Mouse (Mus musculus): Measurements from ENCODE around the gene Ube3b. TPM values are rescaled to one million over a fixed set of nuclear protein-coding genes. Genes with fewer than 3 reads are reported as not detected.

Gene Ube3b
- polyA plus RNA-seq, 1 experiment from 2014 or later = 42.5 TPM

GRCm38 (mm10) chr5:114428621-114429020, 48.2 kb downstream of the Ube3b start:
- H3K27ac ChIP-seq (ENCODE audit: low read length) = no peak overlapping the region
- H3K9me3 ChIP-seq (replicated peaks; ENCODE audit: control insufficient read depth, low read length) = no peaks in the 10 kb centered on the region
- H3K27me3 ChIP-seq (ENCODE audit: control insufficient read depth, insufficient read depth, low read length) = no peaks in the 10 kb centered on the region
- H3K36me3 ChIP-seq (ENCODE audit: control insufficient read depth, insufficient read depth, low read length) = no peaks in the 10 kb centered on the region
- no peaks in the 10 kb centered on the region for H3K4me1 ChIP-seq (ENCODE audit: control insufficient read depth, insufficient read depth, low read length)
- no peak for ATAC-seq (ENCODE audit: insufficient read depth, low FRiP score)
- no peak overlapping the region for H3K9ac ChIP-seq (ENCODE audit: low read length)
- H3K4me3 ChIP-seq (replicated peaks; ENCODE audit: low read length) = no peak overlapping the region
- H3K4me2 ChIP-seq (ENCODE audit: low read depth, low read length) = no peak overlapping the region
- 54% methylated on average over 18 of the region's 18 CpGs for WGBS

DNA sequence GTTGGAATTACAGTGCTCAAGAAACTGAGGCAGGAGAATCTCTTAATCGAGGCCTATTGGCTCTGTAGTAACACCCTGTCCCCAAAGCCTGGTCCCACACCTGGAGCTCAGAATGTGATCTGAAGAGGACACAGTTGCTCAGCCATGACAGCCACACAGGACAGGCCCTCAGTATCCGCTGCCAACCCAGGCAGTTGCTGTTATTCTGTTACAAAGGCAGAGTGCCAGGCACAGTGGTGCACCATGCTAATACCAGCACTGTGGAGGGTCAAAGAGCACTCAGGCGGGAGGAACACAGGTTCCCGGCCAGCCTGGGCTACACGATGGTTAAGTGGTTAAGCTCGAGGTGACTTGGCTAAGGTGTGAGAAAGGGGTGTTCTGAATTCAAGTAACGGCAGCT, 49.4 kb downstream of the Ube3b start:
- no peak for ATAC-seq (ENCODE audit: insufficient read depth, low FRiP score)
- H3K4me3 ChIP-seq (replicated peaks; ENCODE audit: low read length) = no peak overlapping the region
- H3K9ac ChIP-seq (ENCODE audit: low read length) = no peak overlapping the region
- 0 out of 2 replicates have a peak, but pooled peaks cover under 1% of the 10 kb centered on the region for H3K36me3 ChIP-seq (ENCODE audit: control insufficient read depth, insufficient read depth, low read length)
- 83% methylated on average over 7 of the region's 7 CpGs for WGBS
- no peaks in the 10 kb centered on the region for H3K9me3 ChIP-seq (replicated peaks; ENCODE audit: control insufficient read depth, low read length)
- H3K27ac ChIP-seq (ENCODE audit: low read length) = no peak overlapping the region
- H3K4me1 ChIP-seq (ENCODE audit: control insufficient read depth, insufficient read depth, low read length) = no peaks in the 10 kb centered on the region
- H3K27me3 ChIP-seq (ENCODE audit: control insufficient read depth, insufficient read depth, low read length) = no peaks in the 10 kb centered on the region
- no peak overlapping the region for H3K4me2 ChIP-seq (ENCODE audit: low read depth, low read length)

- no peak overlapping the region for H3K4me2 ChIP-seq (ENCODE audit: low read depth, low read length)
- ATAC-seq (ENCODE audit: insufficient read depth, low FRiP score) = no peak
- peaks cover 8% of the 10 kb centered on the region; the same call in 1 of the 2 replicates for H3K36me3 ChIP-seq (ENCODE audit: control insufficient read depth, insufficient read depth, low read length)
- H3K27ac ChIP-seq (ENCODE audit: low read length) = no peak overlapping the region
- H3K9ac ChIP-seq (ENCODE audit: low read length) = no peak overlapping the region
- 84% methylated on average over 8 of the region's 8 CpGs for WGBS
- no peaks in the 10 kb centered on the region for H3K4me1 ChIP-seq (ENCODE audit: control insufficient read depth, insufficient read depth, low read length)
- H3K27me3 ChIP-seq (ENCODE audit: control insufficient read depth, insufficient read depth, low read length) = no peaks in the 10 kb centered on the region
- H3K9me3 ChIP-seq (replicated peaks; ENCODE audit: control insufficient read depth, low read length) = no peaks in the 10 kb centered on the region
- H3K4me3 ChIP-seq (replicated peaks; ENCODE audit: low read length) = no peak overlapping the region
Measured at GRCm38 (mm10) chr5:114434359-114434758, 54.0 kb downstream of the Ube3b start.

DNA sequence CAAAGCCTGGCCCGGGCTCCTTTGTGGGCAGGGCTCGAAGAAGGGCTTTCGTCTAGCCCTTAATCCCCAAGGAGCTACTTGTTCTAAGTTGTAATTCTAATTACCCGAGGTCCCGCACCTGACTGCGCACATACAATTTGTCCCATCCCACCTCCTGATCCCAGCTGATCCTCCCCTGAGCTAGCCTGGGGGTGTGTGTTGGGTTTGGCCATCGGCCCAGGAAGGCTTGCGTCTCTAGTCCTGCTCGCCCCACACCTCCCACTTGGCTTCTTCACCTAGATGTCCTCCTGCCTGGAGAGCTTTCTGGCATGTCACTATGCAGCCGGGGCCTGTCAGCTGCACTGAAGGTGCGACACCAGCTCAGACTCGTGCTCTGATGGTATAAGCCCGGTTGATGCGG, 55.2 kb downstream of the Ube3b start:
- WGBS = 92% methylated on average over 14 of the region's 14 CpGs
- Histone ChIP-seq H3K27me3 (ENCODE audit: control insufficient read depth, insufficient read depth, low read length) (no peaks in the 10 kb centered on the region), H3K9ac (ENCODE audit: low read length) (no peak overlapping the region), H3K4me1 (ENCODE audit: control insufficient read depth, insufficient read depth, low read length) (no peaks in the 10 kb centered on the region), H3K4me3 (replicated peaks; ENCODE audit: low read length) (no peak overlapping the region), H3K9me3 (replicated peaks; ENCODE audit: control insufficient read depth, low read length) (no peaks in the 10 kb centered on the region), H3K36me3 (ENCODE audit: control insufficient read depth, insufficient read depth, low read length) (peaks cover 8% of the 10 kb centered on the region; the same call in 1 of the 2 replicates), H3K27ac (ENCODE audit: low read length) (no peak overlapping the region), H3K4me2 (ENCODE audit: low read depth, low read length) (no peak overlapping the region)
- no peak for ATAC-seq (ENCODE audit: insufficient read depth, low FRiP score)

GRCm38 (mm10) chr5:114443566-114444367, 63.4 kb downstream of the Ube3b start, which contains the start of the genes Mmab and Mvk:
Gene Mmab, minus strand, starts transcription at chr5:114444060.
Gene Mvk, plus strand, starts transcription at chr5:114444269.
- Histone ChIP-seq H3K9ac (ENCODE audit: low read length) (peak within 1 kb of the TSS; percentile 81), H3K4me3 (replicated peaks; ENCODE audit: low read length) (peak within 1 kb of the TSS; percentile 75), H3K36me3 (ENCODE audit: control insufficient read depth, insufficient read depth, low read length) (peaks cover 3% of the 10 kb centered on the region; the same call in 1 of the 2 replicates), H3K27ac (ENCODE audit: low read length) (peak within 1 kb of the TSS; percentile 69), H3K4me1 (ENCODE audit: control insufficient read depth, insufficient read depth, low read length) (peaks cover 7% of the 10 kb centered on the region), H3K4me2 (ENCODE audit: low read depth, low read length) (peak within 1 kb of the TSS; percentile 68), H3K27me3 (ENCODE audit: control insufficient read depth, insufficient read depth, low read length) (no peaks in the 10 kb centered on the region), H3K9me3 (replicated peaks; ENCODE audit: control insufficient read depth, low read length) (no peaks in the 10 kb centered on the region)
- ATAC-seq (ENCODE audit: insufficient read depth, low FRiP score) = peak; percentile 98
- 2% methylated on average over 43 of the region's 43 CpGs for WGBS

DNA sequence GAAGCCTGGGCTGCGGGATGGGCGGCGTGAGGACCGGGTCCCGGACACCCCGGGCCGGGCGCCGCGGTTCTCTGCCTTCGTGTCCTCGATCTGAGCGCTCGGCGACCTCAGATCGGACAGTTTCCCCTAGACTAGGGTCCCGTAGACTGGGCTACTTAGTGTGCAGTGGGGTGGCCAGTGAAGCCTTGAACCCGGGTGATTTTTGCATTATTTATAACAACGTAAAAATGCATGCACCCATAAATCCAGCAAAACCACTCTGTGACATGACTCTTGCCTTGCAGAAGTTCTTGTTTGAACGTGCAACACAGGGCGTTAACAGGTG, 63.9 kb downstream of the Ube3b start:
- Histone ChIP-seq H3K36me3 (ENCODE audit: control insufficient read depth, insufficient read depth, low read length) (peaks cover 3% of the 10 kb centered on the region; the same call in 1 of the 2 replicates), H3K27ac (ENCODE audit: low read length) (peak overlapping the region; percentile 23; the same call in 1 of the 2 replicates), H3K4me1 (ENCODE audit: control insufficient read depth, insufficient read depth, low read length) (peaks cover 12% of the 10 kb centered on the region), H3K9ac (ENCODE audit: low read length) (peak overlapping the region; percentile 81), H3K9me3 (replicated peaks; ENCODE audit: control insufficient read depth, low read length) (no peaks in the 10 kb centered on the region), H3K27me3 (ENCODE audit: control insufficient read depth, insufficient read depth, low read length) (no peaks in the 10 kb centered on the region), H3K4me3 (replicated peaks; ENCODE audit: low read length) (peak overlapping the region; percentile 75), H3K4me2 (ENCODE audit: low read depth, low read length) (peak overlapping the region; percentile 68)
- WGBS = 1% methylated on average over 21 of the region's 21 CpGs
- no peak for ATAC-seq (ENCODE audit: insufficient read depth, low FRiP score)

- Histone ChIP-seq H3K27ac (ENCODE audit: low read length) (no peak overlapping the region), H3K4me1 (ENCODE audit: control insufficient read depth, insufficient read depth, low read length) (peaks cover 12% of the 10 kb centered on the region), H3K36me3 (ENCODE audit: control insufficient read depth, insufficient read depth, low read length) (peaks cover 17% of the 10 kb centered on the region; the same call in 1 of the 2 replicates), H3K9me3 (replicated peaks; ENCODE audit: control insufficient read depth, low read length) (no peaks in the 10 kb centered on the region), H3K27me3 (ENCODE audit: control insufficient read depth, insufficient read depth, low read length) (no peaks in the 10 kb centered on the region), H3K4me3 (replicated peaks; ENCODE audit: low read length) (no peak overlapping the region), H3K4me2 (ENCODE audit: low read depth, low read length) (no peak overlapping the region), H3K9ac (ENCODE audit: low read length) (no peak overlapping the region)
- 60% methylated on average over 4 of the region's 4 CpGs for WGBS
- peak; percentile 41; the same call in 1 of the 2 replicates for ATAC-seq (ENCODE audit: insufficient read depth, low FRiP score)
Measured at GRCm38 (mm10) chr5:114449011-114449410, 68.6 kb downstream of the Ube3b start.

DNA sequence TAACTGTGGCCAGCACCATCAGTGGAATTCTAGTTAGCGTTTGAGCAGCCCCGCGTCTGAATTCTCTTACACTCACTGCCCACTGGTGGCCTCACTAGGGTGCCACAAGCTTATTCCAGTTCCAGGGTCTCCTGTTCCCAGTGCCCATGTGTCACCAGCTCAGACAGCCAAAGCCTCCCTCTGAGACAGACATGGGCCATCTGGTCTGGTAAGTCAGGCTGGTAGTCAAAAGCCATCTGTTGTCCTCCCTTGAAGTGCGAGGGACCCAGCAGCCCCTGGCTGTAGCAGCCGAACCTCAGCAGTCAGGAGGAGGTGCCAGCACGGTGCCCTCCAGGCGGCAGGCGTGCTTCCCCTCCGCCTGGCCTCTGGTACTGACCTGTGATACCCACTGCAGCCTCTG, 75.9 kb downstream of the Ube3b start:
- no peak for ATAC-seq (ENCODE audit: insufficient read depth, low FRiP score)
- no peaks in the 10 kb centered on the region for H3K27me3 ChIP-seq (ENCODE audit: control insufficient read depth, insufficient read depth, low read length)
- WGBS = 75% methylated on average over 9 of the region's 9 CpGs
- H3K9ac ChIP-seq (ENCODE audit: low read length) = no peak overlapping the region
- peaks cover 10% of the 10 kb centered on the region for H3K4me1 ChIP-seq (ENCODE audit: control insufficient read depth, insufficient read depth, low read length)
- no peak overlapping the region for H3K27ac ChIP-seq (ENCODE audit: low read length)
- H3K36me3 ChIP-seq (ENCODE audit: control insufficient read depth, insufficient read depth, low read length) = 0 out of 2 replicates have a peak, but pooled peaks cover 5% of the 10 kb centered on the region
- no peak overlapping the region for H3K4me3 ChIP-seq (replicated peaks; ENCODE audit: low read length)
- no peaks in the 10 kb centered on the region for H3K9me3 ChIP-seq (replicated peaks; ENCODE audit: control insufficient read depth, low read length)
- H3K4me2 ChIP-seq (ENCODE audit: low read depth, low read length) = no peak overlapping the region

DNA sequence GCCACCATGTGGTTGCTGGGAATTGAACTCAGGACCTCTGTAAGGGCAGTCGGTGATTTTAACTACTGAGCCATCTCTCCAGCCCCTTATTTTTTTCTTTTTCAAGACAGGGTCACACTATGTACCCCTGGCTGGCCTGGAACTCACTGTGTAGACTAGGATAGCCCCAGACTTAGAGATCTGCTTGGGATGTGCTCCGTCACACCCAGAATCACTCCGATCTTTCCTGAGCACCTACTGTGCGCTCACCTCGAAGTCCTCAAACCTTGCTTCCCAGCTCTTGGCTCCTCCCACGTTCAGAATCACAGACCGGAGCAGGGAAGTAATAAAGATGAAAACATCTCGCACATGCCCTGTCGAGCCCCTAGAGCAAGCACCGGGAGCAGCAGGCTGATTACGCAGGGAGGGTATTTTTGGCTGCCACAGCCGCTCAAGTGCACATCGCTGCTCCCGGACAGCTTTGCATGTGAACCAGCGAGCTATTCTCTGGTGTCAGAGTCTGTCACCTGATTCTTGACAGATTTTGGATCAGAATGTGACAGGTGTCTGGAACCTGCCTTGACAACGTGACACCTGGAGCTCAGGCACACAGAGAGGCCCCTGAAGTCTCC, 76.7 kb downstream of the Ube3b start:
- 0 out of 2 replicates have a peak, but pooled peaks cover 2% of the 10 kb centered on the region for H3K36me3 ChIP-seq (ENCODE audit: control insufficient read depth, insufficient read depth, low read length)
- H3K27ac ChIP-seq (ENCODE audit: low read length) = no peak overlapping the region
- H3K9me3 ChIP-seq (replicated peaks; ENCODE audit: control insufficient read depth, low read length) = no peaks in the 10 kb centered on the region
- peaks cover 10% of the 10 kb centered on the region for H3K4me1 ChIP-seq (ENCODE audit: control insufficient read depth, insufficient read depth, low read length)
- no peak overlapping the region for H3K4me3 ChIP-seq (replicated peaks; ENCODE audit: low read length)
- no peaks in the 10 kb centered on the region for H3K27me3 ChIP-seq (ENCODE audit: control insufficient read depth, insufficient read depth, low read length)
- H3K4me2 ChIP-seq (ENCODE audit: low read depth, low read length) = no peak overlapping the region
- 79% methylated on average over 16 of the region's 16 CpGs for WGBS
- H3K9ac ChIP-seq (ENCODE audit: low read length) = no peak overlapping the region
- ATAC-seq (ENCODE audit: insufficient read depth, low FRiP score) = no peak

Data from stomach, embryonic 16.5 days (tissue).